Mouse (Mus musculus) frontal cortex, adult 2 months (tissue): ENCODE measurements around the gene Usp48. TPM values are rescaled to one million over a fixed set of nuclear protein-coding genes. Genes with fewer than 3 reads are reported as not detected.
"Not testable (repeated sequence)": the region's sequence is repeated elsewhere in the genome, so short reads cannot be mapped to it uniquely, and the experiment has no call there.

Experiments used
- DNase-seq, 2 experiments: peaks; one replicate each; pipeline ENCODE4 v3.0.0; 2022; ENCODE audit warnings: low spot score in 1 of 2; ENCODE audit errors: extremely low spot score in 1 of 2
- polyA plus RNA-seq: library from polyadenylated mRNA; depleted of rRNA; stranded (reverse); fragments of >200 nt; gene quantifications from 2 replicates; pipeline ENCODE4 v1.2.3, GENCODE M21; 2012; rRNA removed

Usp48 gene
- 171 and 180 TPM in 2 replicates for polyA plus RNA-seq

GRCm38 (mm10) chr4:137593601-137594495 is at the start of gene Usp48:
TSS of gene Usp48 (plus strand) at chr4:137593755.
- peak; percentile 98 to 99 for DNase-seq

- DNase-seq, result no peak
Observed at GRCm38 (mm10) chr4:137545568-137545967, 48.0 kb upstream of the Usp48 start.

- DNase-seq, result peak in 1 of 2 experiments; percentile 50
Observed at GRCm38 (mm10) chr4:137546003-137546525, 47.5 kb upstream of the Usp48 start.

GRCm38 (mm10) chr4:137553466-137553865 is 40.1 kb upstream of the Usp48 start:
- no peak for DNase-seq

- no peak for DNase-seq
Observed at GRCm38 (mm10) chr4:137556673-137557210, 36.8 kb upstream of the Usp48 start.

GRCm38 (mm10) chr4:137569873-137570272 is 23.7 kb upstream of the Usp48 start:
- no peak for DNase-seq

GRCm38 (mm10) chr4:137574469-137574868 is 19.1 kb upstream of the Usp48 start, which contains the start of gene Ldlrad2:
TSS of gene Ldlrad2 (minus strand) at chr4:137574569.
- no peak for DNase-seq

- DNase-seq, result no peak
Observed at GRCm38 (mm10) chr4:137577486-137577885, 16.1 kb upstream of the Usp48 start.

- peak in 1 of 2 experiments; percentile 50 for DNase-seq
Observed at GRCm38 (mm10) chr4:137578181-137578845, 15.2 kb upstream of the Usp48 start.

- no peak for DNase-seq
Observed at GRCm38 (mm10) chr4:137579789-137580188, 13.8 kb upstream of the Usp48 start.

- no peak for DNase-seq
Observed at GRCm38 (mm10) chr4:137580299-137580698, 13.3 kb upstream of the Usp48 start.

GRCm38 (mm10) chr4:137581815-137582214 is 11.7 kb upstream of the Usp48 start:
- DNase-seq, result no peak

- not testable (repeated sequence) for DNase-seq
Observed at GRCm38 (mm10) chr4:137589095-137589494, 4.5 kb upstream of the Usp48 start.

- DNase-seq, result no peak
Observed at GRCm38 (mm10) chr4:137589586-137589985, 4.0 kb upstream of the Usp48 start.

- DNase-seq, result no peak
Observed at GRCm38 (mm10) chr4:137590961-137591360, 2.6 kb upstream of the Usp48 start.

- DNase-seq, result peak in 1 of 2 experiments; percentile 59
Observed at GRCm38 (mm10) chr4:137594496-137595270, 1.1 kb downstream of the Usp48 start.

GRCm38 (mm10) chr4:137597098-137597630 is 3.6 kb downstream of the Usp48 start:
- no peak for DNase-seq

GRCm38 (mm10) chr4:137598577-137598976 is 5.0 kb downstream of the Usp48 start:
- DNase-seq, result no peak

GRCm38 (mm10) chr4:137603449-137604171 is 10.1 kb downstream of the Usp48 start:
- no peak for DNase-seq
